Mouse (Mus musculus) G1E (cell line): Measurements from ENCODE around the gene Srpk2.

Experiments used
- CTCF ChIP-seq: IDR thresholded peaks from 2 replicates; pipeline ENCODE4 v1.5.1; 2012; ENCODE audit warnings: low read depth, low read length, inconsistent platforms, mixed read lengths
- GATA1 ChIP-seq: IDR thresholded peaks from 2 replicates; pipeline ENCODE4 v1.6.1; 2012; ENCODE audit warnings: borderline replicate concordance, low read length, inconsistent platforms, mixed read lengths
- POLR2AphosphoS5 ChIP-seq: IDR thresholded peaks from 2 replicates; pipeline ENCODE4 v1.6.1; 2012; ENCODE audit warnings: low read depth, low read length, inconsistent platforms; ENCODE audit not compliant: insufficient replicate concordance

DNA sequence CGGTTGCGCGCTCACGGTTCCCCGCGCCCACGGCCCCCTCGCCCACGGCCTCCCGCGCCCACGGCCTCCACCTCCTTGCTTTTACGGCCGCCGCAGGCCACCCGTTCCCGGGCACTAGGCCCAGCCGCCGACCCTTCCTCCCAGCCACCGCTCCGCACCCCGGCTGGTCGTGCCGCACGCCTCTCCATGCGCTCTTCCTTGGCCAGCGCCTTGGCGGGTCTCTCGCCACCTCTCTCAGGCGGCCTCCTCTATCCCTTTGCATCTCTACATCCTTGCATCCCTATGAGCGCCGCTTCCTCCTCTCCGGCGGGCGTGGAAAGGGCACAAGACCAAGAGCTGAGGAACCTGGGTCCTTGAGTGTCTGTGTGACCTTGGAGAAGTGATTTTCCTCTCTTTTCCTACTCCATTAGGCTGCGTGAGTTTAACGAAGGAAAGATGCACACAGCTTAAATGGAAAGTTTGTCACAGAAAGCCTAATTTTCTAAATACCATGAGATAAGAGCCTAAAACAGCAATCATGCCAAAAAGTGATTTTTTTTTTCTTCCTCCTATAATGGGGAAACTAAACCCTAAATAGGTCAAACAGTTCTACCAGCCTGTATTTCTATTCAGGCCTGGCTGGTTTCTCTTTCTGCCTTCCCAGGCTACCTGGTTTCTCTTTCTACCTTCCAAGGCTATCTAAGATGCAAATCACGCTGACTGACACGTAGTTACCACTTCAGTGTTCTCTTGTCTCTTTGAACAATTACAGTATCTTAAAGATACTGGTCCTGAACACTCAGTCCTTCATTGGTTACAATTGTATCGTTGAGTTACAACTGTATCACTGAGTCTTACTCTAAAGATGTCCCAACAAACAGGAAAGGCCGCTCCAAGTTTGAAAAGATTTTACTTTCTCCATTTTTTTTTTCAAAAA is 8.0 kb downstream of the Srpk2 start:
- TF ChIP-seq CTCF (no peak), POLR2AphosphoS5 (no peak), GATA1 (no peak)
